Mouse (Mus musculus) mouse embryonic stem cell (cell line): Measurements from ENCODE around the gene Ilvbl.

Experiments
- in situ Hi-C, 2 experiments: fragments of 300-500 bp; cut with MboI; formaldehyde crosslinking; loops; 1 replicate in 1 of 2; 3 replicates in 1 of 2; pipeline ENCODE4 v1.14.3; 2019 to 2020; ENCODE audit warnings: low sequenced_read_pairs in 2 of 2, low pct_unique_long_range_greater_than_20kb in 1 of 2, mixed read lengths in 1 of 2; ENCODE audit not compliant: unreplicated experiment in 1 of 2

The Ilvbl gene

DNA sequence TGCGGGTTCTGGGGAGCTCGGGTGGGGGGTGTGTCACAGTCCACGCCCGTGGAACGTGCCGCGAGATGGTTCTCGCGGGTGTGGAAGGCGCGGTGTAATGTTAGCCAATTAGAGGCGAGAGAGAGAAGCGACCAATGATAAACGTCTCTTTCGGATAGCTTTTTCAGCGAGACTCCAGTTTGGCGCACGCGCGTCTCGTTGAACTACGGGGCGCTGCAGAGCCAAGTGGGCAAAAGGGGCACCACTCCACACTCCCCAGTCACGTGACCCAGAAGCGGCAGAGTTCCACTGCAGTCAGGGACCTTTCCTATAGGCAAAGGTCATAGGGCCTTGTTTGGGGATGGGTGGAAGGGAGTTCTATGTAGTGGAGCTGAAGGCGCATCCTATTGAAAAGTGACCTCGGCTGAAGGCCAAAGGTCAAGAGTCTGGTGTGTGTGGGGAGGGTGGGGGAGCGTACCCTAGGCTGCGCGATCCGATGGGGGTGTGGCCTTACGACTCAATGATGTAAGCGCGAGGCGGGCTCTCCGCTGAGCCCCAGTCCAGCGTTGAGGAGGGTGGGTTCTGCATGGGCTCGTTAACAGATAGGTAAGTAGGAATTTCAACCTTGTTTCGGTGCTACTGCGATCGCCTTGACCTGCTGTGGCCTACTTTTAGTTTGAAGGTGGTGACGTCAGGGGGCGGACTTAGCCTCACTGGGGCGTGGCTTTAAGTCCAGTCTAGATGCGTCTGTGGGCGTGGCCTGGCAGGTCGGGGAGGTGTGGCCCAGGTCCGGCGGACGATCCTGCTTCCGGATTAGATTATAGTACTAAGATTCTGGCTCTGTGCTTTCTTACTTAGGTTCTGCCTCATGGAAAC, at the start of gene Ilvbl:
Gene Ilvbl (plus strand): TSS at position 97 of the 855 bp plus-strand sequence.
- in situ Hi-C loops, result no loop called here

DNA sequence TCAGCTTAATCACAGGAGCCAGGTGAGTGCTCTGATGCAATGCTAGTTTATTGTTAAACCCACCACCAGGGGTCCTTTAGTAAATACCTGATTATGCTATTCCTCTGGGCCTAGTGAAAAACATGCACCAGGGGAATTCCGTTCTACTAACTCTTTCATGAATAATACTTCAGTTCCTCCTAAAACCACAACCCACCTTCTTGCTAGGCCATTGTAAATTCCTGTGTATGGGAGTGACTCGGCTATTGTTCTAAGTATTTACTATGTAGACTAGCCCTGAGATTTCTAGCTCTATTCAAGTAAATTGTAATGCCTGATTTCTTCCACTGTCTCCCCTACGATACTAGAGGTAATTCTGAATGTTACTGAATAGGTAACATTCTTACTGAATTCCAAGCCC, 49.1 kb upstream of the Ilvbl start:
- in situ Hi-C loops, result loop anchor here in 1 of 2 experiments (10.0 kb wide), 1 partner anchor 220 kb away; no protein-coding TSS in a partner anchor

DNA sequence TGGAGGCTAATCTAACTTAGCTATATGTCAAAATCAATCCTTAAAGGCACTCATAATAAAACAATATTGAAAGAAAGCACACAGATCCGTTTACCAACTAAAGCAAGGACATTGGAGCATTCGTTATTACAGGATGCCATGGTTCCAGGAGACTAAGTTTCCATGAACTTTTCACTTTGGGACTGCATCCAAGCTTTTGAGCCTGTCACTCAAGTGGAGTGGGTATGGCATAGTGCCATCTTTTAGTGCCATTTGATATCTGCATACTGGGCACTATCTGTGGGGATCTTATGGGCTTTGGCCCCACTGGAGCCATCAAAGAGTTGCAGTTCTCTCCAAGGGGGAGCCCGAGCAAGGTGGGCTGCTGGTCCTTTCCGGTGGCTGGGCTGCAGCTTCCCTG, 48.6 kb upstream of the Ilvbl start:
- in situ Hi-C loops, result loop anchor here in 1 of 2 experiments (10.0 kb wide), 1 partner anchor 219 kb away; no protein-coding TSS in a partner anchor

DNA sequence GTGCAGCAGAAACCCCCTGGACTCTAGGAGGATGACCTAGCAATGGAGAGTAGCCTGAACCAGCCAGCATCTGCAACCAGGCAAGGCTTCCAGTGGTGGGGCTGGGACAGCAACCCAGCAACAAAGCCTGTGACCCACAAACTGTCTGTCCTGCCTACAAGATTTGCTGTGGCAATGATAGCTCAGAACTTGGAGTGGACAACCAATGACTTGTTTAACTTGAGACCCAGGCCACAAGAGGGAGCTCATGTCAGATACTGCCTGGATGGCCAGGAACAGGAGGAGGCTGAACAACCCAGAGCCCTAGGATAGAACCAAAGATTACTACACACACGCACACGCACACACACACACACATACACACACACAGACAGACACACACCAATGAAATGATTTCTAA, 33.2 kb upstream of the Ilvbl start:
- in situ Hi-C loops, result no loop called here

DNA sequence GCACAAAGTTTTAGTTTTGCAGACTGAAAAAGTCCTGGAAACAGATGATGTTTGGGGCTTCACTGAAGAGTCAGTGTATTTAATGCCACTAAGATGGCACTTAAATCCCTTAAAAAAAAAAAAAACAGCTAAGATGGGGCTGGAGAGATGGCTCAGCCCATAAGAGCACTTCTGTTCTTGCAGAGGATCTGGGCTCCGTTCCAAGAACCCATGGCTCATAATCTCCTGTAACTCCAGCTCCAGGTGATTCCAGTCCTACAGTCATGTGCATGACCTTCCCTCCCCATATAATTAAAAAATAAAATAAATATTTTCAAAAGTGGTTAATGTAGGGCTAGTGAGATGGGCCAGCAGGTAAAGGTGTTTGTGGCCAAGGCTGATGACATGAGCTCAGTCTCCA, 9.1 kb upstream of the Ilvbl start:
- in situ Hi-C loops, result no loop called here

DNA sequence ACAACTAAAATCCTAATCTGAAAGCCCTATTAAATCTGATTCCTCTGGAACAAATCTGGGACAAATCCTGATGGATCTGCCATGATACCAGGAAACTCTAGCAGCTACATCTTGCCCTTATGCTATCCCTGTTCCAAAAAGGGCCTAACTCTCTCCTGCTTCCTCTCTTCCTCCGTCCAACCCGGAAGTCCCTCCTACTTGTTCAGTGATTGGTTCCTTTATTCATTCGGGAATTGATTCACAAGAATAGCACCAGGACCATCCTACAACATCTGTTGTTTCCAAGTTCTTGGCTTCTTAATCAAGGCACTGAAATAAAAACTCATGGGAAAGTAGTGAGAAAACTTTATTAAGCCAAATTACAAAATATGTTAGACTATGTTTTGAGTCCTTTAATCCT, 5.0 kb upstream of the Ilvbl start:
- in situ Hi-C loops, result no loop called here

DNA sequence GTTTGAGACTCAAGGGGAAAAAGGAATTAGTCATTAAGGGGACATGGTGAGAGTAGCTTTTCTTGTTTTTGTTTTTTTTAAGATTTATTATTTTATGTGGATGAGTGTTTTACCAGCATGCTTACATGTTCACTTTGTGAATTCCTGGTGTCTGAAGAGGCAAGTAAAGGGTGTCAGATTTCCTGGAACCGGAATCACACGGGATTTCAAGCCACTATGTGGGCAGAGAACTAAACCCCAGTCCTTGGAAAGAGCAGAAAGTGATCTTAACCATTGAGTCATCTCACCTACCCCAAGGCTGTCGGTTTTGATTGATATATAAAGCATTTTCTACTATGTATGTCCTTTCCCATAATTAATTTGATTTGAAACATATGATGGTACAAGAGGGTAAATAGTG, 4.5 kb upstream of the Ilvbl start:
- in situ Hi-C loops, result no loop called here

DNA sequence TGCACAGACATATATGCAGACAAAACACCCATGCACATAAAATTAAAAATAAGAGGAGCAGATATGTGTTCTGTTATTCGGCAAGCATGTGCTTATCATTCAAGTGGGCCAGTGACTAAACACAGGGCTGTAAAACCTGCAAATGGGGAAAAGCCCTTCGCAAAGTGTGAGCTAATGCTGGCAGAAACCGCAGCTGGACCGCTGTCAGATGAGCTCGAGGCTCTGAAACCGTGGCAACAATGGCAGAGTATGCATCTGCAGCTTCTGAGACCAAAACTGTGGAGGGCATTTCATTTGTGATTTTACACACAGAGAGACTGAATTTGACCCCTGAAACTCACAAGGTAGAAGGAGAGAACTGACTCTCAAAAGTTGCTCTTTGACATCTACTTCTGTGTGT, 3.7 kb upstream of the Ilvbl start:
- in situ Hi-C loops, result no loop called here

DNA sequence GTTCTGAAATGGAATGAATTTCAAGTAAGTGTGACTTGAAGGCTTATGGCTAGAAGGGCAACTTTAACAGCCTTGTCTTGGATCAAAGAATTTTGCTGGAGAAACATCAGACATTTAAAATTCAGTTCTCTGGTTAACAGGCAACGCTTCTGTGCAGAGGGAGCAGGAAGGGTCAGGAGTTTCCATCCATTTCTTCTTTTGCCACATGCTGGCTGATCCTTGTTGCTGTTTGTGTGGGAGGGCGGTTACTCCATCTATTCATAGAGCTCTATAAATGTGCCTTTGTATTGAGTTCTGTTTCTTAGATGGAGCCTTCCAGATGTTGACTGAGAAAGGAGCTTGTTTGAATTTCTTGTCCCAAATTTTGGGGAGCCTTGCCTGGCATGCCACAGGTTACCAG, 3.2 kb upstream of the Ilvbl start:
- in situ Hi-C loops, result no loop called here

DNA sequence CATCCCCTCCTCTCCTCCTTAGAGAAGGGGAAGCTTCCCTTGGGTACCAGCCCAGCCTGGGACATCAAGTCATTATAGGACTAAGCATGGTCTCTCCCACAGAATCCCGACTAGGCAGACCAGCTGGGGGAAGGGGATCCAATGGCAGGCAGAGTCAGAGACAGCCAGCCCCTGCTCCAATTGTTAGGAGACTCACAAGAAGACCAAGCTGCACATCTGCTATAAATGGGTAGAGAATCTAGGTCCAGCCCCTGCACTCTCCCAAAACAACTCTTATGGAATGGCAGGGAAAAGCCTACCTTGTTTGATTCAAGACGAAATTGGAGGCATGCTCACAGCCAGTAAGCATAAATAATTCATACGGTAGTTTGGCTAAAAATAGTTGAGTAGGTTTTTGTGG, 920 bp upstream of the Ilvbl start:
- in situ Hi-C loops, result no loop called here

DNA sequence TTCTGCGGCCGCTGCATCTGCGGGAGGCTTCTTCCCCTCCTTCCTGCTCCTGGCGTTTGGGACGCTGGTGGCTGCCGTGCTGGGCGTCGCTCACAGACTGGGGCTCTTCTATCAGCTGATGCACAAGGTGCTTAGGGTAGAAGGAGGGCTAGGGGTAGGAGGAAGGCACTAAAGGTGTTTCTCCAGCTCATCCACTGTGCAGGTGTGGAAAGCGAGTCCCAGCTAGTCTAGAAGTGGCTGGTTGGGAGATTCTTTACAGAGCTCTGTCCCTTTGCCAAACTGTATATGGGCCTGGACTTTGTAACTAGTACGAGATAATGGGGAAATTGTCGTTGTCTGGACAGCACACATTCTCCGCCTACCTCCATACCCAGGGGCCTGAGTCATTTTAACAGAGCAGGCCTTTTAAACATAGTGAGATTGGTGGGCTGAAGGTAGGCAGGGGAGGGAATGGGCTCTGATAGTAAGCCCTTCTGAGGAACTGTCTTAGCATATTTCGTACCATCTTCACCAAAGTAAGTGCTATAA, 1.0 kb downstream of the Ilvbl start:
- in situ Hi-C loops, result no loop called here

DNA sequence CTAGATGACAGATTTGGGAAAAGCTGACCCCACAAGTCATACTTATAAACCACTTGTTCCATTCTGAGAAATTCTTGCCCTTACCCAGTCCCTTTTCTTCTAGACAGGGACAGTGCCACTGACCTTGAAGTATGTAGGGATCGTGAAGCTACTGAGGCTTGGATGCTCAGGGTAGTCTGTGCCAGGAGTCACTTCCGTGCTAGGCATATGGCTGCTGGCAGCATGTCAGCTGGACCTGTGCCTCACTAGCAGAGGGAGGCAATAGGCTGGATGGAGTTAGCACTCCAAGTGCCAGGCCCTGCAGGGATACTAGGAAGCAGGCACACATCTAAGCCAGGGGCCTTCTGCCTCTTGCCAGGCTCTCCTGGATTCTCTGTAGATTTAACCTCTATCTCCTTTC, 1.5 kb downstream of the Ilvbl start:
- in situ Hi-C loops, result no loop called here

DNA sequence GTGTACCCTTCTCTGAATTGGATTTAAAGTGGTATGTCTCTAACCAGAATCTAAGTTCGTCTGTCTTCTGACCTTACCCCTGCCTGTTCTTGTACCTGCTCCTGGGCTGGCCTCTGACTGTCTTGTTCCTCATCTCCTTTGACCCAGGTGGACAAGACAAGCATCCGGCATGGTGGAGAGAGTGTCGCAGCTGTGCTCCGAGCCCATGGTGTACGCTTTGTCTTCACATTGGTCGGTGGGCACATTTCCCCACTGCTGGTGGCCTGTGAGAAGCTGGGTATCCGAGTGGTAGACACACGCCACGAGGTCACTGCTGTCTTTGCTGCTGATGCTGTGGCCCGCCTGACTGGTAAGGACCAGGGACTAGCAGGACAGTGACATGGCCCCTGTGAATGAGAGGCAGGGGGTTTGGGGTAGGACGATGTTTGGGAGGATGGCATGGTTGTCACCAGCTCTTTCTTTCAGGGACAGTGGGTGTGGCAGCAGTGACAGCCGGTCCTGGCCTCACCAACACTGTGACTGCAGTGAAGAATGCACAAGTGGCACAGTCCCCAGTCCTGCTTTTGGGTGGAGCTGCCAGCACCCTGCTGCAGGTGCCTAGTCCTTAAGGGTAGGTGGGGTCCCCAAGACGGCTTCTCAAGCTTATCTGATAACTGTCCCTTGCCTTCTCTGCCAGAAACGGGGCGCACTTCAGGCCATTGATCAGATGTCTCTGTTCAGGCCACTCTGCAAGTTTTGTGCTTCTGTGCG, 2.5 kb downstream of the Ilvbl start:
- in situ Hi-C loops, result no loop called here

DNA sequence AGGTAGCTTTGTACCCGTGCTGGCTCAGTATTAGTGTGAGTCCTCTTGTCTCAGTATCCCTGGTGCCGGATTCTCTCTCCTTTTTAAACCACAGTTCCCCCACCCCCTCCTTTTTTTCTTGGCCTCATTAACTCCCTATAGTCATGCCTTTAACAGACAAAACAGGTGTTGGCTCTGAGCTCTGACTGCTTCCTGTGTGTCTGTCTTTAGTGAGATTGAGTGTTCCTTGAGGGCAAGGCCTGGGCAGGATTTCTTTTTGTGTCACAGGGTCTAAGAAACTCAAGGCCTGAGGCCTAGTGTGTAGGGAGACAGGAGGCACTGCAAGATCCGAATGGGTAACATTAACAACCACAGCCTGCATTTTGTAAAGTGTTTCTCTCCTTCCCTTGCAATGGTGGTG, 4.1 kb downstream of the Ilvbl start:
- in situ Hi-C loops, result no loop called here

DNA sequence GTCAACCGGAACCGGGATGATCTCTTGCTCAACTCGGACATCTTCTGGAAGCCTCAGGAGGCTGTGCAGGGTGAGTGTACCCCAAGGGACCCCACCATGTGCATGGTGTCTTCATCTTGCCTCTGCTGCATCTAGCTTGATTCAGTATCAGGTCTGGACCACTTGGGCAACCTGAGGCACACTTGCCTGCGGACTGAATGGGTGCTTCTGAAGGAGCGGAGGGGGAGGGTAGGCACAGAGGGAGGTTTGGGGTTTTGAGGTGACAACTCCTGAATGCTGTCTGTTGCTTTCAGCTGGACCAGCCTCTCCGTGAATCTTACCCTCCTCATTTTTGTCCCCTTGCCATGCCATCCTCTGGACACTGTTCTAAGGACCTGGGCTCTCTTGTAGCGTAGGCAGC, 7.0 kb downstream of the Ilvbl start:
- in situ Hi-C loops, result no loop called here

DNA sequence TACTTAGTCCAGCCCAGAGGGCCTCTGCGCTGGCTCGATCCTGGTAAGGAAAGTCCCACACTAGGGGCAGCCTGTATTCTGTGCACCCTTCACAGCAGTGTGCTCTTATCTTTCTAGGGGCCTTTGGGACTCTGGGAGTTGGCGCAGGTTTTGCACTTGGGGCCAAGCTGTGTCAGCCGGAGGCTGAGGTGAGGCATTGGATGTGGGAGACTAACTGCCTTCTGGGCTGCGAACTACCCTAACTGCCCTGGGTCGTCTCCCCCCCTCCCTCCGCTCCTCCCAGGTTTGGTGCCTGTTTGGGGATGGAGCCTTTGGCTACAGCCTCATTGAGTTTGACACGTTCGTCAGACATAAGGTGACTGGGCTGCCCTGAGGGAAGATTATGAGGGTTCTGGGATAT, 9.2 kb downstream of the Ilvbl start:
- in situ Hi-C loops, result no loop called here

DNA sequence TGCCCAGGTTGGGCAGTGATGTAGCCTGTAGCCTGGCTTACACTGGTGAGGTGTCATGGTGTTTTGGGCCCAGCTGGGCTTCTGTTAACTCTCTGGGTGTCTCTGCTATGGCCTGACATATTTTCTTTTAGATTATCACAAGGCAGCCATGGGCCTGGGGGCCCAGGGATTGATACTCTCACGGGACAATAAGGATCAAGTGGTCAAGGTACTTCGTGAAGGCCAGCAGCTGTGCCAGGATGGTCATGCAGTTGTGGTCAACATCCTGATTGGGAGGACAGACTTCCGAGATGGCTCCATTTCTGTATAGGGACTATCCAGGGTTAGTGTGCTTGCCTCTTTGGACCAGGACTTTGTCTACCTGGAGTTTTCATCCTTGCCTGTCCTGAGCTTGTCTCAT, 9.8 kb downstream of the Ilvbl start:
- in situ Hi-C loops, result no loop called here

DNA sequence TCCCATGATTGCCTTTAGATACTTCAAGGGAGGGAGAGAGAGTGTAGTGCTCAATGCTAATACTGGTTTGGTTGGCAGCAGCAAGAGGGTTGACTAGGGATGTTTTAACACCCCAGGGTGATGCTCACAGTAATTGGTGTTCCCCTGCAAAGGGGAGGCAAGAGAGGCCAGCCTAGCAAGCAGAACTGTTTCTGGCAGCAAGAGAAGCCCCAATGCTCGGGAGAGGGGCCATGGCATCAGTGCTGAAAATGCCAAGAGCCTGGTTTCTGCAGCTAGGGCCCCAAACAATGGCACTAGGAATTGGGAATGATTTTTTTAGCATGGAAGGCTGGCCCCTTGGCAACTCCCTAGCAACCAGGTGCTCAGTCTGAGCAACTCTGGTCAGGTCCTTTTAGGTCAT, 10.8 kb downstream of the Ilvbl start:
- in situ Hi-C loops, result no loop called here

DNA sequence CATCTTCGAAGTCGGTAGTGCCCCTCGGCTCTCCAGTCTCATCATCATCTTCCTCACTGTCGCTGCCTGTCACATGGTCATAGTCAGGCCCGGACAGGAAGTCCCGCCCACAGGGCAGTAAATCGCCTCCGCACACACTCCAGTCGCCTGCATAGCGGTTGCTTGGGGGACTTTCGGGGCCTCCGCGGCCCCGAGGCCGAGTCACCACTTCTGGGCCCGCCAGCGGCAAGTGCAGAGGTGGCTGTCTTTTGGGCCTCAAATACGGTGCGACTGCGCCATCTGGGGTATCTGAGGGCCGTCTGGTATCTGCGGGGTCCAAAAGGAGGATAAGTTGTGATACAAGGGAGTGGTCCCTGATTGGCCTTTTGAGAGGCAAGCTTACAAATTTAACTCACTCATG, 11.5 kb downstream of the Ilvbl start:
- in situ Hi-C loops, result no loop called here

DNA sequence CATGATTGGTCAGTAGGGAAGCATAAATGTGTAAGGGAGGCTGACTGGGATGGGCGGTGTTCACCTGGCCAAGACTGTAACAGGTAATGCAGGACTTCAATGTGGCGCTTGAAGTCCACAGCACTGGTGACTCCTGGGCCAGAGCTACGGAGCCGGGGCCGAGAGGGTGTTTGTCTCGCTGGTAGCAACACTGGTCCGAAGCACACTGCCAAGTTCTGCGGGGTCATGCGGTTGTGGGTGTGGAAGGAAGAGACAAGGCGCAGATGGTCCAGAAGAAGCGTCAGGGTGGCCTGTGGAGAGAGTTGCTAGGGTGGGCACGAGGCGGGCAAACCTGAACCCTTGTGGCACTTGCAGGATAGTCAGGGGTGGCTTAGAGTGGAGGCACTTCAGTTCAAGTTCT, 11.9 kb downstream of the Ilvbl start:
- in situ Hi-C loops, result no loop called here
